Mouse (Mus musculus) bone marrow macrophage, adult 2 months (primary cell): ENCODE measurements around the gene Rftn1.

Experiments used
- CTCF ChIP-seq: IDR thresholded peaks from 2 replicates; pipeline ENCODE4 v1.5.1; 2012; ENCODE audit warnings: low read depth, mild to moderate bottlenecking, low read length, moderate library complexity
- POLR2A ChIP-seq: IDR thresholded peaks from 2 replicates; pipeline ENCODE4 v1.6.1; 2012; ENCODE audit warnings: mild to moderate bottlenecking, low read depth, low read length, borderline replicate concordance

DNA sequence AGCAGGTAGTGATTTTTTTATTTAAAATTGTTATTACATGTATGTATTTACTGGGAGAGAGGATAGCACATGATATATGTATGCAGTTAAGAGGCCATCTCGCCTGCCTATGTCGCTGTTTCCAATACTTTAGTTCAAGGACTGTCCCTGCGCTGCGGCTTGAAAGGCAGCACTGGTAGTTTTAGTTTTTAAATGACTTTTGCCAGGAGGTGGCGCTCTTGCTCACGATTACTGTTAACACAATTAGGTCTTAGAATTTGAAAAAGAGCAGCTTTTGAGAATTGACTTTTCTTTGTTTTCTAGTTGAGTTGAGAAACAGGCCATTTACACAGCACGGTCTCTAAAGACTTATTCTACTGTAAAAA lies 239.0 kb downstream of the Rftn1 start:
- TF ChIP-seq POLR2A, result no peak
- TF ChIP-seq CTCF, result no peak
